ENCODE assay signal across 9 mouse cellular contexts in the genomic region with DNA sequence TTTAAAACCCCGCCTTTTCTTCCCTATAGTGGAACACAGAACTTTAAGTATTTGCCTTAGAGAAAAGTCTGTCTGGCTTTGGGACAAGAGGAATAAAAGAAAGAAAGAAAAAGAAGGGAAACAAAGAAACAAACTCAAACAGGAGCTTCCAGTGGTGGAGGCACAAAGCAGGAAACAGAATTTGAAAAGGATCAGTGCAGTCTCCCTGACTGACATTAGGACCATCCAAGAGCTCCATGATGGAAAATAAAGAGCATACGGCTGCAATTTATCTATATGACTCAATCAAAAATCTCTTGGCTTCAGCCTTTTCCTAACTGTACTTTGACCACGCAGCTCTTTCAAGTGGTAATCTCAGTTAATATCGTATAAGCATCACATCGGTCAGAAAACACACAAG. TPM values are rescaled to one million over a fixed set of nuclear protein-coding genes. Genes with fewer than 3 reads are reported as not detected.
DNase-seq lines count a peak whose midpoint lies in the region; ATAC-seq and TF ChIP-seq lines count a peak whose summit lies in the region.
"Had no signal": no experiment of that assay in that cellular context is flagged by ENCODE, and none has a peak within 500 bp of the region (broad histone marks: within the 10 kb centered on the region; RNA-seq: fewer than 3 reads in every experiment).

No protein-coding gene starts in this region.

- DNase-seq in layer of hippocampus, adult 2 months (ENCODE audit: low spot score in 2 of 2), result no peak
- no peak for DNase-seq in layer of hippocampus, postnatal 10 days (ENCODE audit: low spot score in 2 of 2)
- DNase-seq in cerebellum, adult 11 months, result no peak
- no peak for DNase-seq in cerebellum, postnatal 36 days
- DNase-seq in testis, postnatal 14 days (ENCODE audit: low spot score), result no peak

- no peaks in the 10 kb centered on the region for H3K27me3 ChIP-seq in forebrain, embryonic 13.5 days
- H3K27me3 ChIP-seq in limb, embryonic 12.5 days, result peaks cover 15% of the 10 kb centered on the region; the same call in 1 of the 2 replicates
- H3K27me3 ChIP-seq in neural tube, embryonic 14.5 days (ENCODE audit: control insufficient read depth, insufficient read depth, low read length), result no peaks in the 10 kb centered on the region

- peak overlapping the region; percentile 67 for H3K9ac ChIP-seq in forebrain, embryonic 13.5 days
- peak overlapping the region; percentile 58 for H3K9ac ChIP-seq in limb, embryonic 12.5 days (replicated peaks)
- peak overlapping the region; percentile 47 for H3K9ac ChIP-seq in neural tube, embryonic 14.5 days (replicated peaks; ENCODE audit: low read depth, low read length)

- no peaks in the 10 kb centered on the region for H3K36me3 ChIP-seq in forebrain, embryonic 13.5 days (ENCODE audit: poor library complexity, severe bottlenecking)
- no peaks in the 10 kb centered on the region for H3K36me3 ChIP-seq in limb, embryonic 12.5 days
- no peaks in the 10 kb centered on the region for H3K36me3 ChIP-seq in neural tube, embryonic 14.5 days (ENCODE audit: control insufficient read depth, insufficient read depth, low read length)

- peak overlapping the region; percentile 82 for H3K4me2 ChIP-seq in forebrain, embryonic 13.5 days
- H3K4me2 ChIP-seq in limb, embryonic 12.5 days, result peak overlapping the region; percentile 79
- H3K4me2 ChIP-seq in neural tube, embryonic 14.5 days (ENCODE audit: low read depth, low read length), result peak overlapping the region; percentile 95

- peak overlapping the region; percentile 52 for H3K4me3 ChIP-seq in layer of hippocampus, adult 2 months
- peak overlapping the region; percentile 49 for H3K4me3 ChIP-seq in forebrain, embryonic 13.5 days
- H3K4me3 ChIP-seq in limb, embryonic 12.5 days (replicated peaks), result peak overlapping the region; percentile 48
- H3K4me3 ChIP-seq in neural tube, embryonic 14.5 days (ENCODE audit: low read depth, low read length), result peak overlapping the region; percentile 46

- ATAC-seq in forebrain, embryonic 13.5 days, result peak; percentile 46; the same call in 1 of the 2 replicates
- ATAC-seq in limb, embryonic 12.5 days (ENCODE audit: insufficient number of reproducible peaks, insufficient read depth, low FRiP score, low TSS enrichment, low read depth), result no peak
- 0 out of 2 replicates have a peak, but pooled peaks have one; percentile 29 for ATAC-seq in neural tube, embryonic 14.5 days (ENCODE audit: low read depth)

- peaks cover 3% of the 10 kb centered on the region; the same call in 1 of the 2 replicates for H3K4me1 ChIP-seq in forebrain, embryonic 13.5 days
- H3K4me1 ChIP-seq in limb, embryonic 12.5 days (replicated peaks), result no peaks in the 10 kb centered on the region
- H3K4me1 ChIP-seq in neural tube, embryonic 14.5 days (ENCODE audit: control insufficient read depth, insufficient read depth, low read length), result no peaks in the 10 kb centered on the region

- no peaks in the 10 kb centered on the region for H3K9me3 ChIP-seq in forebrain, embryonic 13.5 days (replicated peaks)
- no peaks in the 10 kb centered on the region for H3K9me3 ChIP-seq in limb, embryonic 12.5 days
- no peaks in the 10 kb centered on the region for H3K9me3 ChIP-seq in neural tube, embryonic 14.5 days (ENCODE audit: control insufficient read depth, low read length)

- TF ChIP-seq CTCF in layer of hippocampus, adult 2 months (conservative IDR thresholded peaks at IDR 0.05), result no peak

- H3K27ac ChIP-seq in layer of hippocampus, adult 2 months, result no peak overlapping the region
- H3K27ac ChIP-seq in forebrain, embryonic 13.5 days, result no peak overlapping the region
- H3K27ac ChIP-seq in limb, embryonic 12.5 days, result no peak overlapping the region
- H3K27ac ChIP-seq in neural tube, embryonic 14.5 days (ENCODE audit: low read depth, low read length), result no peak overlapping the region

- WGBS in forebrain, embryonic 13.5 days, result 20% methylated on average over 5 of the region's 5 CpGs
- WGBS in limb, embryonic 12.5 days, result 41% methylated on average over 5 of the region's 5 CpGs
- 28% methylated on average over 5 of the region's 5 CpGs for WGBS in neural tube, embryonic 14.5 days

RNA-seq across cellular contexts. Expression of a gene that starts 0.6 kb away (rescaled TPM):
- total RNA-seq in layer of hippocampus, adult 2 months (2021), result not detected
- total RNA-seq in layer of hippocampus, postnatal 10 days (2021), result not detected
- polyA plus RNA-seq in forebrain, embryonic 13.5 days (2015; fragmentation: Nextera tagmentation; extraction: Ambion mirVana), result not detected in 2 replicates
- not detected in 2 replicates for polyA plus RNA-seq in limb, embryonic 12.5 days (2016; fragmentation: Nextera tagmentation; extraction: Ambion mirVana)
- 1.0 TPM in 1 of 2 replicates, not detected in the other for polyA plus RNA-seq in neural tube, embryonic 14.5 days (2014; fragmentation: Nextera tagmentation; extraction: Ambion mirVana)
- total RNA-seq: hematopoietic stem cell, adult 5-6 weeks had no signal

RNA-seq across cellular contexts. Expression of a gene that starts 4.0 kb away (rescaled TPM):
- total RNA-seq in layer of hippocampus, adult 2 months (2021), result not detected
- total RNA-seq in layer of hippocampus, postnatal 10 days (2021), result not detected
- not detected in 2 replicates for polyA plus RNA-seq in forebrain, embryonic 13.5 days (2015; fragmentation: Nextera tagmentation; extraction: Ambion mirVana)
- not detected in 2 replicates for polyA plus RNA-seq in limb, embryonic 12.5 days (2016; fragmentation: Nextera tagmentation; extraction: Ambion mirVana)
- not detected in 2 replicates for polyA plus RNA-seq in neural tube, embryonic 14.5 days (2014; fragmentation: Nextera tagmentation; extraction: Ambion mirVana)
- total RNA-seq: hematopoietic stem cell, adult 5-6 weeks had no signal

RNA-seq across cellular contexts. Expression of a gene that starts 22.8 kb away (rescaled TPM):
- not detected for total RNA-seq in layer of hippocampus, adult 2 months (2021)
- total RNA-seq in layer of hippocampus, postnatal 10 days (2021), result not detected
- not detected in 2 replicates for polyA plus RNA-seq in forebrain, embryonic 13.5 days (2015; fragmentation: Nextera tagmentation; extraction: Ambion mirVana)
- not detected in 2 replicates for polyA plus RNA-seq in limb, embryonic 12.5 days (2016; fragmentation: Nextera tagmentation; extraction: Ambion mirVana)
- polyA plus RNA-seq in neural tube, embryonic 14.5 days (2014; fragmentation: Nextera tagmentation; extraction: Ambion mirVana), result not detected in 2 replicates
- total RNA-seq: hematopoietic stem cell, adult 5-6 weeks had no signal

RNA-seq across cellular contexts. Expression of a gene that starts 48.0 kb away (rescaled TPM):
- total RNA-seq in layer of hippocampus, adult 2 months (2021), result not detected
- not detected for total RNA-seq in layer of hippocampus, postnatal 10 days (2021)
- polyA plus RNA-seq in forebrain, embryonic 13.5 days (2015; fragmentation: Nextera tagmentation; extraction: Ambion mirVana), result not detected in 2 replicates
- polyA plus RNA-seq in limb, embryonic 12.5 days (2016; fragmentation: Nextera tagmentation; extraction: Ambion mirVana), result not detected in 2 replicates
- not detected in 2 replicates for polyA plus RNA-seq in neural tube, embryonic 14.5 days (2014; fragmentation: Nextera tagmentation; extraction: Ambion mirVana)
- total RNA-seq: hematopoietic stem cell, adult 5-6 weeks had no signal

RNA-seq across cellular contexts. Expression of a gene that starts 53.8 kb away (rescaled TPM):
- not detected for total RNA-seq in layer of hippocampus, adult 2 months (2021)
- not detected for total RNA-seq in layer of hippocampus, postnatal 10 days (2021)
- not detected in 2 replicates for polyA plus RNA-seq in forebrain, embryonic 13.5 days (2015; fragmentation: Nextera tagmentation; extraction: Ambion mirVana)
- not detected in 2 replicates for polyA plus RNA-seq in limb, embryonic 12.5 days (2016; fragmentation: Nextera tagmentation; extraction: Ambion mirVana)
- not detected in 2 replicates for polyA plus RNA-seq in neural tube, embryonic 14.5 days (2014; fragmentation: Nextera tagmentation; extraction: Ambion mirVana)
- total RNA-seq: hematopoietic stem cell, adult 5-6 weeks had no signal
